Mouse (Mus musculus) urinary bladder, postnatal 36 days (tissue): ENCODE results near the gene Tspyl4.

ENCODE experiments used
- DNase-seq, 2 experiments: peaks; one replicate each; pipeline ENCODE4 v3.0.0; 2022; ENCODE audit warnings: low spot score in 2 of 2, mixed read lengths in 1 of 2

Tspyl4 gene

GRCm38 (mm10) chr10:34320809-34321208, 23.6 kb downstream of the Tspyl4 start:
- DNase-seq = no peak

GRCm38 (mm10) chr10:34326701-34327100, 29.5 kb downstream of the Tspyl4 start:
- no peak for DNase-seq

- DNase-seq = no peak
These were observed 29.9 kb downstream of the Tspyl4 start for GRCm38 (mm10) chr10:34327144-34327543.

- DNase-seq = peak; percentile 14 to 38
These were observed 31.1 kb downstream of the Tspyl4 start for GRCm38 (mm10) chr10:34328310-34328709.

GRCm38 (mm10) chr10:34341014-34341413, 43.8 kb downstream of the Tspyl4 start:
- no peak for DNase-seq

- DNase-seq = no peak
These were observed 44.6 kb downstream of the Tspyl4 start for GRCm38 (mm10) chr10:34341886-34342285.
